Mouse (Mus musculus) limb, embryonic 15.5 days (tissue): ENCODE data around the gene Rgs6. TPM values are rescaled to one million over a fixed set of nuclear protein-coding genes. Genes with fewer than 3 reads are reported as not detected.

Experiments
- ATAC-seq: fragments of 200-750 bp; cut with Nextera tagmentation; 2 replicates; pipeline ENCODE4 v1.8.0; 2017; ENCODE audit warnings: low read depth, moderate TSS enrichment; ENCODE audit not compliant: insufficient number of reproducible peaks, low FRiP score, low TSS enrichment
- H3K27ac ChIP-seq: fragments of 300-500 bp; sonication (generic); 2 replicates; pipeline ENCODE4 v1.5.1; 2015; ENCODE audit warnings: moderate library complexity, mild to moderate bottlenecking, inconsistent platforms
- H3K27me3 ChIP-seq: fragments of 300-500 bp; sonication (generic); 2 replicates; pipeline ENCODE4 v1.6.1; 2015; ENCODE audit warnings: inconsistent platforms
- H3K36me3 ChIP-seq: fragments of 300-500 bp; sonication (generic); 2 replicates; pipeline ENCODE4 v1.6.1; 2015; ENCODE audit warnings: inconsistent platforms
- H3K4me1 ChIP-seq: fragments of 300-500 bp; sonication (generic); 2 replicates; pipeline ENCODE4 v1.6.1; 2015; ENCODE audit warnings: inconsistent platforms
- H3K4me2 ChIP-seq: fragments of 300-500 bp; sonication (generic); 2 replicates; pipeline ENCODE4 v1.6.1; 2015; ENCODE audit warnings: mild to moderate bottlenecking, inconsistent platforms
- H3K4me3 ChIP-seq: fragments of 300-500 bp; sonication (generic); 2 replicates; pipeline ENCODE4 v1.5.1; 2015; ENCODE audit warnings: mild to moderate bottlenecking, inconsistent platforms
- H3K9ac ChIP-seq: fragments of 300-500 bp; sonication (generic); 2 replicates; pipeline ENCODE4 v1.6.1; 2015; ENCODE audit warnings: inconsistent platforms
- H3K9me3 ChIP-seq: fragments of 300-500 bp; sonication (generic); 2 replicates; pipeline ENCODE4 v1.6.1; 2016; ENCODE audit warnings: inconsistent platforms
- WGBS: fragments of 180-500 bp; shearing (Covaris S2); methylation state at CpG from one replicate; pipeline ENCODE4 v1.1.7; 2015; 5-methylcytosine and 5-hydroxymethylcytosine counted together
- polyA plus RNA-seq: library from polyadenylated mRNA; unstranded; fragments of >200 nt; fragmentation: Nextera tagmentation; extraction: Ambion mirVana; gene quantifications from 2 replicates; pipeline ENCODE4 v1.2.1, GENCODE M21; 2015

The Rgs6 gene
- polyA plus RNA-seq, 1 experiment from 2014 or later, result 1.9 TPM

DNA sequence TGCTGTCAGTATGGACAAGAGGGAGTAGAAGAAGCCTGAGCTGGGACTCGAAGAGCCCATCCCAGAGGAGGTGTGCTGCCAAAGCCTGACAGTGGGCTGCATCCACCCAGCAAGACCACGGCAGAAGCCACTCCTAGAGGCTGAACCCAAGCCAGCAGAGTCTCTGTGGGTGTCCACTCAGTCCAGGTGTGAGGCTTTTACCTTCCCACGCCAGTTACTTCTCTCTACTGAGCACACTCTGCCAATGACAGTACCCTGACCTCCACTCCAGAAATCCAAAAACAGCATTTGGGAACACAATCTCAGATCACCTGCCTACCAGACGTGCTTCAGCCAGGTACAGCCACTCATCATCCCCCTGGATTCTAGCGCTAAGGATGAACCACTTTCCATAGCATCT is 619.4 kb downstream of the Rgs6 start:
- WGBS, result 68% methylated on average over 5 of the region's 5 CpGs
- Histone ChIP-seq H3K27me3 (no peaks in the 10 kb centered on the region), H3K9ac (no peak overlapping the region), H3K4me3 (no peak overlapping the region), H3K27ac (no peak overlapping the region), H3K4me1 (peaks cover 23% of the 10 kb centered on the region; the same call in 1 of the 2 replicates), H3K4me2 (no peak overlapping the region), H3K36me3 (no peaks in the 10 kb centered on the region), H3K9me3 (no peaks in the 10 kb centered on the region)
- ATAC-seq, result no peak

GRCm38 (mm10) chr12:83208011-83208410 is 619.9 kb downstream of the Rgs6 start:
- H3K27ac ChIP-seq, result no peak overlapping the region
- H3K27me3 ChIP-seq, result no peaks in the 10 kb centered on the region
- 27% methylated on average over 8 of the region's 8 CpGs for WGBS
- H3K9ac ChIP-seq, result no peak overlapping the region
- no peak for ATAC-seq
- peaks cover 23% of the 10 kb centered on the region; the same call in 1 of the 2 replicates for H3K4me1 ChIP-seq
- H3K9me3 ChIP-seq, result no peaks in the 10 kb centered on the region
- no peak overlapping the region for H3K4me2 ChIP-seq
- H3K4me3 ChIP-seq, result no peak overlapping the region
- no peaks in the 10 kb centered on the region for H3K36me3 ChIP-seq

- WGBS, result 64% methylated on average over 6 of the region's 6 CpGs
- no peak for ATAC-seq
- Histone ChIP-seq H3K9ac (no peak overlapping the region), H3K27me3 (no peaks in the 10 kb centered on the region), H3K4me1 (peaks cover 23% of the 10 kb centered on the region; the same call in 1 of the 2 replicates), H3K4me2 (no peak overlapping the region), H3K9me3 (no peaks in the 10 kb centered on the region), H3K27ac (no peak overlapping the region), H3K4me3 (no peak overlapping the region), H3K36me3 (no peaks in the 10 kb centered on the region)
Measured at GRCm38 (mm10) chr12:83208841-83209240, 620.7 kb downstream of the Rgs6 start.

- H3K4me2 ChIP-seq, result no peak overlapping the region
- H3K27me3 ChIP-seq, result no peaks in the 10 kb centered on the region
- ATAC-seq, result no peak
- 25% methylated on average over 6 of the region's 6 CpGs for WGBS
- no peaks in the 10 kb centered on the region for H3K36me3 ChIP-seq
- peaks cover 28% of the 10 kb centered on the region for H3K4me1 ChIP-seq
- no peak overlapping the region for H3K9ac ChIP-seq
- no peaks in the 10 kb centered on the region for H3K9me3 ChIP-seq
- no peak overlapping the region for H3K27ac ChIP-seq
- H3K4me3 ChIP-seq, result no peak overlapping the region
Measured at GRCm38 (mm10) chr12:83209461-83209860, 621.4 kb downstream of the Rgs6 start.

DNA sequence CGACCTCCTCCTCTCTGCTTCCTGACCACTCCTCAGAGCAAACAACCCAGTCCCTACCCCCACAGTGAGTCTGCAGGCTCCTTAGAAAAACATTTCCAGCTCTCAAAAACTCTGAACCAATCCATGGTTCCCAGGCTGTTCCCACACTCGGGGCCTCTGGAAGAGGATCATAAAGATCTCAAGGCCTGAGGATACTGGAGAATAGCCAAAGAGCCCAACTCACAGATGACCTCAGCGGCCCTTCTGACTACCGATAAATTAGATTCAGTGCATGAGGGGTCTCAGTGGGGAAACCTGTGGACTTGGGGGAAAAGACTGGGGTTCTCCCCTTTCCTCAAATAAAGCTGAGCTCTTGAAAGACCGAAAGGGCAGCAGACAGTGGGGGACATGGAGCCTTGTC is 622.2 kb downstream of the Rgs6 start:
- no peak for ATAC-seq
- Histone ChIP-seq H3K9ac (no peak overlapping the region), H3K4me1 (peaks cover 28% of the 10 kb centered on the region), H3K9me3 (no peaks in the 10 kb centered on the region), H3K27me3 (no peaks in the 10 kb centered on the region), H3K4me3 (no peak overlapping the region), H3K36me3 (no peaks in the 10 kb centered on the region), H3K27ac (no peak overlapping the region), H3K4me2 (no peak overlapping the region)
- 40% methylated on average over 5 of the region's 5 CpGs for WGBS

GRCm38 (mm10) chr12:83210735-83211134 is 622.6 kb downstream of the Rgs6 start:
- ATAC-seq, result no peak
- Histone ChIP-seq H3K9me3 (no peaks in the 10 kb centered on the region), H3K4me3 (no peak overlapping the region), H3K4me2 (no peak overlapping the region), H3K4me1 (peaks cover 28% of the 10 kb centered on the region), H3K27me3 (no peaks in the 10 kb centered on the region), H3K36me3 (no peaks in the 10 kb centered on the region), H3K9ac (no peak overlapping the region), H3K27ac (no peak overlapping the region)
- 76% methylated on average over 3 of the region's 3 CpGs for WGBS

- no peak overlapping the region for H3K4me3 ChIP-seq
- no peaks in the 10 kb centered on the region for H3K9me3 ChIP-seq
- no peaks in the 10 kb centered on the region for H3K27me3 ChIP-seq
- H3K36me3 ChIP-seq, result no peaks in the 10 kb centered on the region
- no peak overlapping the region for H3K9ac ChIP-seq
- H3K4me1 ChIP-seq, result peaks cover 28% of the 10 kb centered on the region
- WGBS, result 69% methylated on average over 7 of the region's 7 CpGs
- no peak; the same call in 1 of the 2 replicates for ATAC-seq
- H3K27ac ChIP-seq, result no peak overlapping the region
- H3K4me2 ChIP-seq, result no peak overlapping the region
Measured at GRCm38 (mm10) chr12:83211146-83211822, 623.2 kb downstream of the Rgs6 start.
